Comparison of ENCODE assay signal across 11 mouse cellular contexts in genomic region chr6:124814858-124815774, GRCm38 (mm10). TPM values are rescaled to one million over a fixed set of nuclear protein-coding genes. Genes with fewer than 3 reads are reported as not detected.
DNase-seq lines count a peak whose midpoint lies in the region; ATAC-seq lines count a peak whose summit lies in the region.
"Had no signal": no experiment of that assay in that cellular context is flagged by ENCODE, and none has a peak within 500 bp of the region (broad histone marks: within the 10 kb centered on the region; RNA-seq: fewer than 3 reads in every experiment).

No protein-coding gene starts in this region.

- H3K4me3 ChIP-seq in heart, embryonic 14.5 days (ENCODE audit: control insufficient read depth in 1 of 2, insufficient read depth in 1 of 2, low read depth in 1 of 2, low read length in 2 of 2), result no peak overlapping the region
- no peak overlapping the region for H3K4me3 ChIP-seq in hindbrain, embryonic 12.5 days
- H3K4me3 ChIP-seq in liver, embryonic 15.5 days (replicated peaks), result no peak overlapping the region; the same call in 1 of the 2 replicates

- H3K27me3 ChIP-seq in heart, embryonic 14.5 days (ENCODE audit: control insufficient read depth, insufficient read depth, low read length), result no peaks in the 10 kb centered on the region
- no peaks in the 10 kb centered on the region for H3K27me3 ChIP-seq in hindbrain, embryonic 12.5 days
- H3K27me3 ChIP-seq in liver, embryonic 15.5 days, result no peaks in the 10 kb centered on the region
- H3K27me3 ChIP-seq: megakaryocyte, embryonic 14.5 days had no signal

- H3K4me1 ChIP-seq in heart, embryonic 14.5 days (ENCODE audit: control insufficient read depth in 2 of 2, insufficient read depth in 2 of 2, low read length in 2 of 2), result peaks cover 13 to 30% of the 10 kb centered on the region in 2 experiments
- peaks cover 26% of the 10 kb centered on the region for H3K4me1 ChIP-seq in hindbrain, embryonic 12.5 days
- peaks cover 49% of the 10 kb centered on the region for H3K4me1 ChIP-seq in liver, embryonic 15.5 days (replicated peaks)

- 71% methylated on average over 9 of the region's 9 CpGs for WGBS in heart, embryonic 14.5 days
- 67% methylated on average over 9 of the region's 9 CpGs for WGBS in hindbrain, embryonic 12.5 days
- WGBS in liver, embryonic 15.5 days (ENCODE audit: insufficient replicate concordance), result 64% methylated on average over 9 of the region's 9 CpGs

- H3K4me2 ChIP-seq in heart, embryonic 14.5 days (ENCODE audit: low read length), result peak overlapping the region; percentile 74; the same call in 1 of the 2 replicates
- H3K4me2 ChIP-seq in hindbrain, embryonic 12.5 days (replicated peaks), result peak overlapping the region; percentile 89; the same call in 1 of the 2 replicates
- peak overlapping the region; percentile 88 for H3K4me2 ChIP-seq in liver, embryonic 15.5 days

- no peaks in the 10 kb centered on the region for H3K9me3 ChIP-seq in heart, embryonic 14.5 days (ENCODE audit: control insufficient read depth, low read length)
- no peaks in the 10 kb centered on the region for H3K9me3 ChIP-seq in hindbrain, embryonic 12.5 days (replicated peaks)
- no peaks in the 10 kb centered on the region for H3K9me3 ChIP-seq in liver, embryonic 15.5 days (replicated peaks)
- H3K9me3 ChIP-seq: G1E; megakaryocyte, embryonic 14.5 days had no signal

- H3K36me3 ChIP-seq in heart, embryonic 14.5 days (ENCODE audit: control insufficient read depth, insufficient read depth, low read length), result peaks cover 77% of the 10 kb centered on the region
- H3K36me3 ChIP-seq in hindbrain, embryonic 12.5 days, result peaks cover 65% of the 10 kb centered on the region
- H3K36me3 ChIP-seq in liver, embryonic 15.5 days (replicated peaks), result peaks cover 75% of the 10 kb centered on the region

- no peak overlapping the region for H3K27ac ChIP-seq in heart, embryonic 14.5 days (replicated peaks in 1 of 2; ENCODE audit: control insufficient read depth in 1 of 2, insufficient read depth in 1 of 2, low read depth in 2 of 2, low read length in 2 of 2)
- peak overlapping the region; percentile 30; the same call in 1 of the 2 replicates for H3K27ac ChIP-seq in hindbrain, embryonic 12.5 days
- H3K27ac ChIP-seq in liver, embryonic 15.5 days (replicated peaks), result no peak overlapping the region

- no peak overlapping the region for H3K9ac ChIP-seq in heart, embryonic 14.5 days (ENCODE audit: low read length)
- no peak overlapping the region for H3K9ac ChIP-seq in hindbrain, embryonic 12.5 days
- H3K9ac ChIP-seq in liver, embryonic 15.5 days, result no peak overlapping the region

- no peak for DNase-seq in heart, postnatal 36 days
- DNase-seq in cerebellum, postnatal 14 days, result peak; percentile 31 to 37
- DNase-seq in left cerebral cortex, adult 18-20 months (ENCODE audit: low spot score in 2 of 2), result no peak
- DNase-seq: thymus, postnatal 25 days had no signal

- intact Hi-C loops in heart, postnatal 36 days (cut with DNase I), result no loop called here

- no peak for ATAC-seq in heart, embryonic 14.5 days (ENCODE audit: insufficient number of reproducible peaks, insufficient read depth, low FRiP score, low read depth)
- no peak for ATAC-seq in hindbrain, embryonic 12.5 days (ENCODE audit: low FRiP score)
- no peak for ATAC-seq in liver, embryonic 15.5 days (ENCODE audit: insufficient read depth)
- no peak for ATAC-seq in frontal cortex, adult (ENCODE audit: low TSS enrichment)

RNA-seq across cellular contexts. Expression of gene Tpi1, which starts 1.0 kb away (rescaled TPM):
- polyA plus RNA-seq in heart, embryonic 14.5 days (2014; fragmentation: Nextera tagmentation; extraction: Ambion mirVana), result 1,486 and 1,545 TPM in 2 replicates
- 100 to 1,000 TPM; 830 to 887 TPM for total RNA-seq in heart, postnatal 36 days (2021)
- 481 and 483 TPM in 2 replicates for polyA plus RNA-seq in hindbrain, embryonic 12.5 days (2016; fragmentation: Nextera tagmentation; extraction: Ambion mirVana)
- 405 and 414 TPM in 2 replicates for polyA plus RNA-seq in liver, embryonic 15.5 days (2015; fragmentation: Nextera tagmentation; extraction: Ambion mirVana)
- 100 to 1,000 TPM; 804 to 847 TPM for total RNA-seq in left cerebral cortex, adult 18-20 months (2021)

RNA-seq across cellular contexts. Expression of gene Spsb2, which starts 6.7 kb away (rescaled TPM):
- 4.0 and 5.7 TPM in 2 replicates for polyA plus RNA-seq in heart, embryonic 14.5 days (2014; fragmentation: Nextera tagmentation; extraction: Ambion mirVana)
- total RNA-seq in heart, postnatal 36 days (2021), result 1 to 10 TPM; 3.6 to 4.9 TPM
- 8.7 and 9.2 TPM in 2 replicates for polyA plus RNA-seq in hindbrain, embryonic 12.5 days (2016; fragmentation: Nextera tagmentation; extraction: Ambion mirVana)
- polyA plus RNA-seq in liver, embryonic 15.5 days (2015; fragmentation: Nextera tagmentation; extraction: Ambion mirVana), result 9.2 and 9.5 TPM in 2 replicates
- 1 to 10 TPM; 4.6 to 5.7 TPM for total RNA-seq in left cerebral cortex, adult 18-20 months (2021)

RNA-seq across cellular contexts. Expression of gene Usp5, which starts 14.2 kb away (rescaled TPM):
- polyA plus RNA-seq in heart, embryonic 14.5 days (2014; fragmentation: Nextera tagmentation; extraction: Ambion mirVana), result 78.9 and 85.9 TPM in 2 replicates
- total RNA-seq in heart, postnatal 36 days (2021), result 10 to 100 TPM; 74.0 to 85.5 TPM
- 200 and 202 TPM in 2 replicates for polyA plus RNA-seq in hindbrain, embryonic 12.5 days (2016; fragmentation: Nextera tagmentation; extraction: Ambion mirVana)
- 54.9 and 55.4 TPM in 2 replicates for polyA plus RNA-seq in liver, embryonic 15.5 days (2015; fragmentation: Nextera tagmentation; extraction: Ambion mirVana)
- 100 to 1,000 TPM; 204 to 208 TPM for total RNA-seq in left cerebral cortex, adult 18-20 months (2021)

RNA-seq across cellular contexts. Expression of gene Cdca3, which starts 14.2 kb away (rescaled TPM):
- 126 and 139 TPM in 2 replicates for polyA plus RNA-seq in heart, embryonic 14.5 days (2014; fragmentation: Nextera tagmentation; extraction: Ambion mirVana)
- total RNA-seq in heart, postnatal 36 days (2021), result under 1 TPM; 0.49 to 0.83 TPM
- 111 and 120 TPM in 2 replicates for polyA plus RNA-seq in hindbrain, embryonic 12.5 days (2016; fragmentation: Nextera tagmentation; extraction: Ambion mirVana)
- 192 and 194 TPM in 2 replicates for polyA plus RNA-seq in liver, embryonic 15.5 days (2015; fragmentation: Nextera tagmentation; extraction: Ambion mirVana)
- under 1 TPM; 0.23 to 0.42 TPM for total RNA-seq in left cerebral cortex, adult 18-20 months (2021)

RNA-seq across cellular contexts. Expression of gene Gnb3, which starts 25.0 kb away (rescaled TPM):
- 6.7 and 7.5 TPM in 2 replicates for polyA plus RNA-seq in heart, embryonic 14.5 days (2014; fragmentation: Nextera tagmentation; extraction: Ambion mirVana)
- total RNA-seq in heart, postnatal 36 days (2021), result 1 to 10 TPM; 5.1 to 5.9 TPM
- polyA plus RNA-seq in hindbrain, embryonic 12.5 days (2016; fragmentation: Nextera tagmentation; extraction: Ambion mirVana), result 0.52 and 0.92 TPM in 2 replicates
- 0.29 and 0.68 TPM in 2 replicates for polyA plus RNA-seq in liver, embryonic 15.5 days (2015; fragmentation: Nextera tagmentation; extraction: Ambion mirVana)
- under 1 TPM in 1 of 2 experiments, not detected in 1; 0.21 TPM for total RNA-seq in left cerebral cortex, adult 18-20 months (2021)
- total RNA-seq: granulocyte monocyte progenitor cell, adult 5-6 weeks had no signal
- polyA plus RNA-seq: G1E had no signal

Comparison
In these comparisons a context has a peak if more than half of its experiments do, and no peak if none do; other contexts are left out.
1. DNase-seq: peak in cerebellum, postnatal 14 days (2 of 2); none in heart, postnatal 36 days (0 of 2) and left cerebral cortex, adult 18-20 months (0 of 2).
2. Peak in every context shown above with its lines, with median percentiles within 50 percentile points of each other: H3K4me2 ChIP-seq.